Mouse (Mus musculus) midbrain, postnatal 0 days (tissue): ENCODE data around the gene Myh2. TPM values are rescaled to one million over a fixed set of nuclear protein-coding genes. Genes with fewer than 3 reads are reported as not detected.

Experiments
- ATAC-seq: fragments of 200-750 bp; cut with Nextera tagmentation; 2 replicates; pipeline ENCODE4 v1.8.0; 2017; ENCODE audit warnings: moderate number of reproducible peaks, mild to moderate bottlenecking, moderate TSS enrichment, moderate library complexity; ENCODE audit not compliant: low FRiP score
- DNase-seq: peaks from one replicate; pipeline ENCODE4 v3.0.0-alpha.2; 2015; ENCODE audit warnings: low spot score
- H3K27ac ChIP-seq: fragments of 300-500 bp; sonication (generic); 2 replicates; pipeline ENCODE4 v1.5.1; 2014; ENCODE audit warnings: low read depth, mild to moderate bottlenecking, low read length, mixed read lengths
- H3K27me3 ChIP-seq: fragments of 300-500 bp; sonication (generic); 2 replicates; pipeline ENCODE4 v1.6.1; 2014; ENCODE audit warnings: low read length, control low read depth, mixed read lengths; ENCODE audit not compliant: insufficient read depth
- H3K36me3 ChIP-seq: fragments of 300-500 bp; sonication (generic); 2 replicates; pipeline ENCODE4 v1.6.1; 2014; ENCODE audit warnings: low read length, control low read depth, mixed read lengths; ENCODE audit not compliant: insufficient read depth
- H3K4me1 ChIP-seq: fragments of 300-500 bp; sonication (generic); 2 replicates; pipeline ENCODE4 v1.6.1; 2014; ENCODE audit warnings: mild to moderate bottlenecking, control low read depth, antibody characterized with exemption, low read length, mixed read lengths; ENCODE audit not compliant: insufficient read depth
- H3K4me2 ChIP-seq: fragments of 300-500 bp; sonication (generic); 2 replicates; pipeline ENCODE4 v1.6.1; 2014; ENCODE audit warnings: low read depth, mild to moderate bottlenecking, low read length, mixed read lengths; ENCODE audit not compliant: poor library complexity, severe bottlenecking
- H3K4me3 ChIP-seq: fragments of 300-500 bp; sonication (generic); 2 replicates; pipeline ENCODE4 v1.5.1; 2014; ENCODE audit warnings: low read depth, mild to moderate bottlenecking, low read length, moderate library complexity
- H3K9ac ChIP-seq: fragments of 300-500 bp; sonication (generic); replicated peaks from 2 replicates; pipeline ENCODE4 v1.6.1; 2014; ENCODE audit warnings: mild to moderate bottlenecking, low read length, moderate library complexity, mixed read lengths; ENCODE audit not compliant: poor library complexity, severe bottlenecking
- H3K9me3 ChIP-seq: fragments of 300-500 bp; sonication (generic); 2 replicates; pipeline ENCODE4 v1.6.1; 2016; ENCODE audit warnings: low read length, control low read depth
- CTCF ChIP-seq: IDR thresholded peaks from 2 replicates; pipeline ENCODE4 v1.5.1; 2016; ENCODE audit warnings: antibody characterized with exemption, mild to moderate bottlenecking
- WGBS: fragments of 180-500 bp; shearing (Covaris S2); extraction: QIAGEN DNeasy Blood & Tissue Kit; methylation state at CpG from one replicate; pipeline ENCODE4 v1.1.7; 2014; 5-methylcytosine and 5-hydroxymethylcytosine counted together
- polyA plus RNA-seq: library from polyadenylated mRNA; unstranded; fragments of >200 nt; fragmentation: Nextera tagmentation; extraction: Ambion mirVana; gene quantifications from 2 replicates; pipeline ENCODE4 v1.2.1, GENCODE M21; 2015
- total RNA-seq: library from RNA; depleted of rRNA; stranded (reverse); fragments of >200 nt; gene quantifications from 2 replicates; pipeline ENCODE4 v1.2.3, GENCODE M21; 2014

Myh2 gene
- total and polyA plus RNA-seq, 2 experiments from 2014 or later = 0.20 to 0.55 TPM

GRCm38 (mm10) chr11:67144559-67145265, 26.1 kb upstream of the Myh2 start:
- Histone ChIP-seq H3K4me1 (no peaks in the 10 kb centered on the region), H3K9ac (no peak overlapping the region), H3K4me3 (no peak overlapping the region), H3K36me3 (no peaks in the 10 kb centered on the region), H3K27me3 (no peaks in the 10 kb centered on the region), H3K9me3 (no peaks in the 10 kb centered on the region), H3K4me2 (no peak overlapping the region), H3K27ac (no peak overlapping the region)
- TF ChIP-seq CTCF = no peak
- DNase-seq (no peak), ATAC-seq (no peak)
- WGBS = 66% methylated on average over 6 of the region's 6 CpGs

- ATAC-seq (no peak), DNase-seq (no peak)
- Histone ChIP-seq H3K4me3 (no peak overlapping the region), H3K9me3 (no peaks in the 10 kb centered on the region), H3K36me3 (no peaks in the 10 kb centered on the region), H3K27me3 (no peaks in the 10 kb centered on the region), H3K4me2 (no peak overlapping the region), H3K27ac (no peak overlapping the region), H3K4me1 (no peaks in the 10 kb centered on the region), H3K9ac (no peak overlapping the region)
- WGBS = 84% methylated on average over 5 of the region's 5 CpGs
- TF ChIP-seq CTCF = no peak
These were observed 25.1 kb upstream of the Myh2 start for GRCm38 (mm10) chr11:67145482-67146408.

DNA sequence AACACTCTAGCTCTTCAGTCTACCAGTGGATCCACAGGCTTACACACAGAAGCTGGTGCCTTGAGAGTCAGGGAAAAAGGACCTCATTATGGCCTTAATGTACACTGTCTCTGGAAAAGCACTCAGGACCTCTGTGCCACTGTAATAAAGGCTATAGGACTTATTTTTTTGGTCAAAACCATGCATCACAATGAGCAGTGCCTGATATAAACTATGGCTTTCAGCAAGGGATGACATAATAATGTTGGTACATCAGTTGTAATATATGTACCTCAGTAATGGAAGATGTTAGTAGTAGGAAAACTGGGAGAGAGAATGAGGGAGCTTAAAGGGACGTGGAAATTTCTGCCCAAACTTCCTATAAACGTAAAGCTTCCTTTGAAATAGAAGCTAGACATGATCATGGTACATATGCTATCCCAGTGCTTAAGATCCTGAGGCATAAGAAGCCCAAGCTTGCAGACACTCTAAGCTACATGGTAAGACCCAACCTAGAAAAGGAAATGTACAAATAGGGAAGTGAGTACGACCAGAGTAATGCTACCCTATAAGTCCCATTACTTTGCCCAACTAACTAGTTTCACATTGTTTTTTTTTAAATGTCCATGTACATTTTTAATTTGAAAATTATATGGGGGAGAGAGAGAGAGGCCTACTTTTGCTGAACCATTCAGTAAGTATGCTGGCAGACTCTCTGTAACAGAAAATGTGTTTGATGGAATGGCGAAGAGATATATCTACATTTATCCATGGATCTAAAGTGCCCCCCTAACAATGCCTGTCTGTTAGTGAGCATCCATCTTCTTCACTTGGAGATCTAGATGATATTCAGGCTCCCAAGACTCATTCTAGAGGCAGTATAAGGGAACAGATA, 24.2 kb upstream of the Myh2 start:
- Histone ChIP-seq H3K4me3 (no peak overlapping the region), H3K4me2 (no peak overlapping the region), H3K9ac (no peak overlapping the region), H3K27me3 (no peaks in the 10 kb centered on the region), H3K4me1 (no peaks in the 10 kb centered on the region), H3K9me3 (no peaks in the 10 kb centered on the region), H3K27ac (no peak overlapping the region), H3K36me3 (no peaks in the 10 kb centered on the region)
- WGBS = 95% methylated on average over 4 of the region's 4 CpGs
- no peak for TF ChIP-seq CTCF
- ATAC-seq (no peak), DNase-seq (no peak)

GRCm38 (mm10) chr11:67147283-67147921, 23.4 kb upstream of the Myh2 start:
- no peaks in the 10 kb centered on the region for H3K27me3 ChIP-seq
- no peak overlapping the region for H3K9ac ChIP-seq
- DNase-seq (no peak), ATAC-seq (no peak)
- H3K4me2 ChIP-seq = no peak overlapping the region
- 92% methylated on average over 12 of the region's 12 CpGs for WGBS
- H3K9me3 ChIP-seq = no peaks in the 10 kb centered on the region
- no peaks in the 10 kb centered on the region for H3K36me3 ChIP-seq
- no peak overlapping the region for H3K27ac ChIP-seq
- H3K4me1 ChIP-seq = no peaks in the 10 kb centered on the region
- H3K4me3 ChIP-seq = no peak overlapping the region
- TF ChIP-seq CTCF = no peak

GRCm38 (mm10) chr11:67148286-67149012, 22.4 kb upstream of the Myh2 start:
- Histone ChIP-seq H3K4me3 (no peak overlapping the region), H3K27me3 (no peaks in the 10 kb centered on the region), H3K4me2 (no peak overlapping the region), H3K36me3 (no peaks in the 10 kb centered on the region), H3K4me1 (0 out of 2 replicates have a peak, but pooled peaks cover 4% of the 10 kb centered on the region), H3K27ac (no peak overlapping the region), H3K9me3 (no peaks in the 10 kb centered on the region), H3K9ac (no peak overlapping the region)
- no peak for TF ChIP-seq CTCF
- DNase-seq (no peak), ATAC-seq (no peak)
- WGBS = 87% methylated on average over 4 of the region's 4 CpGs
